Mouse (Mus musculus): ENCODE data around the gene Il1r2. TPM values are rescaled to one million over a fixed set of nuclear protein-coding genes. Genes with fewer than 3 reads are reported as not detected.

The Il1r2 gene
- polyA plus RNA-seq, 1 experiment from 2014 or later: 1.6 TPM

DNA sequence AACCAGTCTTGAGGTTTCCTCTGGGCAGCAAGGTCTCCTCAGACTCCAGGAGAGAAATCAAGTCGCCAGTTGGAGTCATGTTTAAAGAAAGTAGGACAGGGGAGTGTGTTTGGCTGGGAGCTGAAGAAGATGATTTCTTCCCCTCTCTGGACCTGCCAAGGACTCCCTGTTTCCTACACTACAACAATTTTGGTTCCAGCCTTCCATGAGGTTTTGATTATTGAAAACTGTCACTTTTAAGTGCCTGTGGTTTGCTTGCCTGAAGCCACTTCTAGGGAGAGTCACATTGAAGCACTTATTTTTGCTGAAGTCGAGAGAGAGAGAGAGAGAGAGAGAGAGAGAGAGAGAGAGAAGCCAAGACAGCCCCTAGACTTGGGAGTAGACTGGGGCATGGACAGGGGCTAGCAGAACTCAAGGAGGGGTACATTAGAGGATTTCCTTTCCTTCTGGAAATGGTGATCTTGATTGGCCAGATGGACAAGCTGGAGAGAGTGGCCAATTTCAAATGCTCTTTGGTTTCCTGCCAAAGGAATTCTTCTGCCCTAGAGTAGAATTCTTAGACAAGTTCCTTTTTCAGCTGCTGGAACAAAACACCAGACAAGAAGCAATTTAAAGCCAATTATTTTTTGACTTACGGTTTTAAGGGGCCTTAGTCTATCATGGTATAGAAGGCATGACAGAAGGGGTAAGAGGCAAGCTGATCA, 20.9 kb downstream of the Il1r2 start:
- Histone ChIP-seq H3K9ac (ENCODE audit: low read depth, low read length) (no peak overlapping the region), H3K9me3 (ENCODE audit: control insufficient read depth) (no peaks in the 10 kb centered on the region)
- 61% methylated on average over 3 of the region's 3 CpGs for WGBS

DNA sequence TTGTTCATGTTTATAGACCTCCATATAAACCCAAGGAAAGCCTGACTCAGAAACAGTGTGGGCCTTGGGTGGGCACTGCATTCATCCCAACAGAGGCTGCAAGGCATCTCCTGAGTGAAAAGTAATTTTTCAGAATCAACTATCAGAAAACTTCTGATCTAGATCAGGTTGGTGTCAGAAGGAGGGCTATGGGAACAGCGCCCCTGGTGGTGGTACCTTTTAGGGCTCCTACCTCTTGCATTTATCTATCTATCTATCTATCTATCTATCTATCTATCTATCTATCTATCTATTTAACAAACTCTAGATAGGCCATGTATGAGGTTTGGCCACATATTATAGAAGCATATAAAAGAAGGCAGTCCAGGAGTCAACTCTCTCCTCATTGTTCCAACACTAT, 21.7 kb downstream of the Il1r2 start:
- ATAC-seq: no peak
- H3K27ac ChIP-seq (ENCODE audit: low read depth, low read length): no peak overlapping the region

More for the DNA sequence above, 20.9 kb downstream of the Il1r2 start:
- ATAC-seq: no peak
- Histone ChIP-seq H3K4me2 (replicated peaks; ENCODE audit: low read depth) (no peak overlapping the region), H3K27me3 (replicated peaks; ENCODE audit: control insufficient read depth, insufficient read depth, low read length) (no peaks in the 10 kb centered on the region), H3K4me1 (replicated peaks; ENCODE audit: control insufficient read depth, insufficient read depth, low read length) (no peaks in the 10 kb centered on the region), H3K36me3 (ENCODE audit: control insufficient read depth, insufficient read depth) (no peaks in the 10 kb centered on the region), H3K27ac (ENCODE audit: low read depth, low read length) (no peak overlapping the region), H3K4me3 (ENCODE audit: low read depth, low read length) (no peak overlapping the region)
- no peak for TF ChIP-seq CTCF (IDR thresholded peaks at IDR 0.05; ENCODE audit: low read depth)

DNA sequence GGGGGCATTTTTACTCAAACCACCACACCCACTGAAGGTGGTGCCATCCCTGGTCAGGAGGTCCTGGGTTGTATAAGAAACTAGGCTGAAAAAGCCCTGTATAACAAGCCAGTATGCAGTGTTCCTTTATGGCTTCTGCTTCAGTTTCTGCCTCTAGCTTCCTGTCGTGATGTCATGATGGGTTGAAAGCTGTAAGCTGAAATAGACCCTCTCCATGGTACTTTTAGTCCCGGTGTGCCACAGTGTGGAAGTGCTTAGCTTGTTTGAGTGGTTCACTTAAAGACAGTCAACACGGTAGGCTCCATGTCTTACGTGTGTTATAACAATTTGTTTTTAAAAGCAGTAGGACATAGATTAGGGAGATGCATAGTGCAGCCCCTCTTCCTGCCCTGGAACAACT, 32.4 kb downstream of the Il1r2 start:
- H3K9ac ChIP-seq (ENCODE audit: low read depth, low read length): no peak overlapping the region
- no peak overlapping the region for H3K4me3 ChIP-seq (ENCODE audit: low read depth, low read length)
- H3K9me3 ChIP-seq (ENCODE audit: control insufficient read depth): no peaks in the 10 kb centered on the region
- H3K4me1 ChIP-seq (replicated peaks; ENCODE audit: control insufficient read depth, insufficient read depth, low read length): no peaks in the 10 kb centered on the region
- H3K27ac ChIP-seq (ENCODE audit: low read depth, low read length): no peak overlapping the region
- 74% methylated on average over 4 of the region's 4 CpGs for WGBS
- H3K27me3 ChIP-seq (replicated peaks; ENCODE audit: control insufficient read depth, insufficient read depth, low read length): no peaks in the 10 kb centered on the region
- H3K36me3 ChIP-seq (ENCODE audit: control insufficient read depth, insufficient read depth): no peaks in the 10 kb centered on the region
- ATAC-seq: no peak
- no peak overlapping the region for H3K4me2 ChIP-seq (replicated peaks; ENCODE audit: low read depth)
- no peak for TF ChIP-seq CTCF (IDR thresholded peaks at IDR 0.05; ENCODE audit: low read depth)

More for the DNA sequence above, 21.7 kb downstream of the Il1r2 start:
- Histone ChIP-seq H3K9ac (ENCODE audit: low read depth, low read length) (no peak overlapping the region), H3K4me2 (replicated peaks; ENCODE audit: low read depth) (no peak overlapping the region), H3K4me3 (ENCODE audit: low read depth, low read length) (no peak overlapping the region), H3K36me3 (ENCODE audit: control insufficient read depth, insufficient read depth) (no peaks in the 10 kb centered on the region), H3K9me3 (ENCODE audit: control insufficient read depth) (no peaks in the 10 kb centered on the region), H3K4me1 (replicated peaks; ENCODE audit: control insufficient read depth, insufficient read depth, low read length) (no peaks in the 10 kb centered on the region), H3K27me3 (replicated peaks; ENCODE audit: control insufficient read depth, insufficient read depth, low read length) (no peaks in the 10 kb centered on the region)
- peak; percentile 44 for TF ChIP-seq CTCF (IDR thresholded peaks at IDR 0.05; ENCODE audit: low read depth)
- 25% methylated on average over 1 of the region's 1 CpGs for WGBS

DNA sequence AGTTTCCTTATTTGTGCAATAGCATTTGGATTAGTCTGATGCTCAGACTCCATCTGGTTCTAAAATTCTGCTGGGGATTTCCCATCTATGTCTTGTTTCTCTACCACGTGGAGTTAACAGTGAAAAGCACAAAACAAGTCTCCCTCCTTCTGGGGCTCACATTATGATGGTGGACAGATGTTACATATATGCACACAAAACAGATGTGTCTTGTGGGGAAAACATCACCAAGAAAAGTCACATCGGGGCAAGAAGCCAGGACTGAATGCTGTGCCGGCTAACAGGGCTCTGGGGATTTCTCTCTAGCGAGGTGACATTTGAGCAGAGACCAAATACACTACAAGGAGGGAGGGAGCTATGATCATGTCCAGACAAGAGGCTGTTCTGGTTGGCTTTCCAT, 32.8 kb downstream of the Il1r2 start:
- Histone ChIP-seq H3K4me2 (replicated peaks; ENCODE audit: low read depth) (no peak overlapping the region), H3K9me3 (ENCODE audit: control insufficient read depth) (no peaks in the 10 kb centered on the region), H3K9ac (ENCODE audit: low read depth, low read length) (no peak overlapping the region), H3K27me3 (replicated peaks; ENCODE audit: control insufficient read depth, insufficient read depth, low read length) (no peaks in the 10 kb centered on the region), H3K27ac (ENCODE audit: low read depth, low read length) (no peak overlapping the region; the same call in 1 of the 2 replicates), H3K4me1 (replicated peaks; ENCODE audit: control insufficient read depth, insufficient read depth, low read length) (no peaks in the 10 kb centered on the region), H3K36me3 (ENCODE audit: control insufficient read depth, insufficient read depth) (no peaks in the 10 kb centered on the region), H3K4me3 (ENCODE audit: low read depth, low read length) (no peak overlapping the region)
- no peak for TF ChIP-seq CTCF (IDR thresholded peaks at IDR 0.05; ENCODE audit: low read depth)
- ATAC-seq: no peak
- WGBS: 68% methylated on average over 4 of the region's 4 CpGs

DNA sequence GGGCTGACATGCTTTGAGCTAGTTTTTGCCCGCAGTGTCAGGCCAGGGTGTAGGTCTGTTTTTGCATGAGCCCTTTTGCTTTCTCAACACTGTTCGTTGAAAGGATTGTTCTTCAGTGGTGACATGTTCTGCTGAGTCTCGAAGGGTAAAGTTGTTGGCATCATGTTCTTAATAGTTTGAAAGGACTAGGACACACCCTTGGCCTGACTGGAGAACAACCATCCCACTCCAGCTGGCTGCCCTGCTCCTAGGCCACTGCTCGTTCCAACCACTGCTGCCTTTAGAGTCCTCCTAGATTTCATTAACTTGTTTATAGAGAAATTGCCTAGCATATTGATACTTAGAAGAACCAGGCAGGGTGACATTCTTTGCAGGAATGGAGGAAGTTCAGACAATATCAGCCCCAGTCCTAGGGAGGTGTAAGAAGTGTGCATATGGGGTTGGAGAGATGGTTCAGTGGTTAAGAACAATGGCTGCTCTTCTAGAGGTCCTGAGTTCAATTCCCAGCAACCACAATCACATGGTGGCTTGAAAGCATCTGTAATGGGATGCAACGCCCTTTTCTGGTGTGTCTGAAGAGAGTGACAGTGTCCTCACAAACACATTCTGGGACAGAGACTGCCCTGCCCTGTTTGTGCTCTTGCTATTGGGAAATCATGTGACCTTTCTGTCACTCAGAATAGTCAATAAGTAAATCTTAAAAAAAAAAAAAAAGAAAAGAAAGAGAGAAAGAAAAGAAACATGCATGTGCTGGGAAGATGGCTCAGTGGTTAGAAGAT, 34.3 kb downstream of the Il1r2 start:
- no peaks in the 10 kb centered on the region for H3K36me3 ChIP-seq (ENCODE audit: control insufficient read depth, insufficient read depth)
- no peak for ATAC-seq
- WGBS: 83% methylated on average over 5 of the region's 5 CpGs
- no peak overlapping the region for H3K4me2 ChIP-seq (replicated peaks; ENCODE audit: low read depth)
- H3K27me3 ChIP-seq (replicated peaks; ENCODE audit: control insufficient read depth, insufficient read depth, low read length): no peaks in the 10 kb centered on the region
- no peak overlapping the region for H3K4me3 ChIP-seq (ENCODE audit: low read depth, low read length)
- H3K27ac ChIP-seq (ENCODE audit: low read depth, low read length): no peak overlapping the region
- no peak overlapping the region for H3K9ac ChIP-seq (ENCODE audit: low read depth, low read length)
- H3K9me3 ChIP-seq (ENCODE audit: control insufficient read depth): no peaks in the 10 kb centered on the region
- TF ChIP-seq CTCF (IDR thresholded peaks at IDR 0.05; ENCODE audit: low read depth): no peak
- no peaks in the 10 kb centered on the region for H3K4me1 ChIP-seq (replicated peaks; ENCODE audit: control insufficient read depth, insufficient read depth, low read length)

DNA sequence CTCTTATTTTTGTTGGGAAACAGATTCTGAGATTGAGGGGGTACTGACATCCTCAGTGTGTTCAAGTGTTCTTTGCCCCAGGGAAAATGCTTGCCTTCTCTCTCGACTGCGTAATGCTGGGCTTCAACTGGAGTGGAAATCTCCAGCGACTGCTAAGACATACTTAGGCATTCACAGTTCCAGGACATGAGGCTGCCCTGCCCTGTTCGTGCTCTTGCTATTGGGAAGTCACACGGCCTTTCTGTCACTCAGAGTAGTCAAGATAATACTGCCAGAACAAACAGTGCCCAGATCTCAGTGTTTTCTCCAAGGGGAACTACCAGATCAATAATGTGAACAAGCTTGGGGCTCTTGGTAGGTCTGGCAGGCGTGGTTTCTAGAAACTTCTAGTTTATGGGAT, 35.9 kb downstream of the Il1r2 start:
- no peaks in the 10 kb centered on the region for H3K27me3 ChIP-seq (replicated peaks; ENCODE audit: control insufficient read depth, insufficient read depth, low read length)
- no peak overlapping the region for H3K4me3 ChIP-seq (ENCODE audit: low read depth, low read length)
- no peak overlapping the region for H3K9ac ChIP-seq (ENCODE audit: low read depth, low read length)
- no peak overlapping the region for H3K27ac ChIP-seq (ENCODE audit: low read depth, low read length)
- no peaks in the 10 kb centered on the region for H3K9me3 ChIP-seq (ENCODE audit: control insufficient read depth)
- H3K36me3 ChIP-seq (ENCODE audit: control insufficient read depth, insufficient read depth): no peaks in the 10 kb centered on the region
- TF ChIP-seq CTCF (IDR thresholded peaks at IDR 0.05; ENCODE audit: low read depth): no peak
- no peaks in the 10 kb centered on the region for H3K4me1 ChIP-seq (replicated peaks; ENCODE audit: control insufficient read depth, insufficient read depth, low read length)
- H3K4me2 ChIP-seq (replicated peaks; ENCODE audit: low read depth): no peak overlapping the region
- WGBS: 54% methylated on average over 6 of the region's 6 CpGs
- no peak for ATAC-seq
